Mouse (Mus musculus) thymus, postnatal 36 days (tissue): Measurements from ENCODE around the gene Csnk1g1.

Experiments used
- DNase-seq, 2 experiments: peaks; one replicate each; pipeline ENCODE4 v3.0.0; 2022; ENCODE audit warnings: mixed read lengths in 2 of 2

Gene Csnk1g1

GRCm38 (mm10) chr9:66069583-66069982, 160.9 kb downstream of the Csnk1g1 start, which contains the start of gene Snx22:
TSS of gene Snx22 (minus strand) at chr9:66069719.
- peak; percentile 57 to 64 for DNase-seq

GRCm38 (mm10) chr9:66070151-66070550, 161.4 kb downstream of the Csnk1g1 start:
- DNase-seq = no peak

GRCm38 (mm10) chr9:66072754-66073153, 164.0 kb downstream of the Csnk1g1 start:
- DNase-seq = no peak

GRCm38 (mm10) chr9:66078072-66078471, 169.3 kb downstream of the Csnk1g1 start:
- no peak for DNase-seq

GRCm38 (mm10) chr9:66078493-66078892, 169.8 kb downstream of the Csnk1g1 start:
- no peak for DNase-seq

GRCm38 (mm10) chr9:66080804-66081459, 172.2 kb downstream of the Csnk1g1 start:
- DNase-seq = no peak

- DNase-seq = no peak
Measured at GRCm38 (mm10) chr9:66081999-66082398, 173.3 kb downstream of the Csnk1g1 start.

- DNase-seq = no peak
Measured at GRCm38 (mm10) chr9:66084171-66084570, 175.4 kb downstream of the Csnk1g1 start.

GRCm38 (mm10) chr9:66087062-66087461, 178.3 kb downstream of the Csnk1g1 start:
- no peak for DNase-seq

GRCm38 (mm10) chr9:66088411-66088810, 179.7 kb downstream of the Csnk1g1 start:
- DNase-seq = peak; percentile 57 to 60

- no peak for DNase-seq
Measured at GRCm38 (mm10) chr9:66090593-66091244, 182.0 kb downstream of the Csnk1g1 start.

- DNase-seq = no peak
Measured at GRCm38 (mm10) chr9:66091327-66092231, 182.9 kb downstream of the Csnk1g1 start.

- DNase-seq = no peak
Measured at GRCm38 (mm10) chr9:66092664-66093063, 183.9 kb downstream of the Csnk1g1 start.
